Mouse (Mus musculus) liver, postnatal 0 days (tissue): ENCODE results near the gene Olfr166. TPM values are rescaled to one million over a fixed set of nuclear protein-coding genes. Genes with fewer than 3 reads are reported as not detected.
"Not testable (repeated sequence)": the region's sequence is repeated elsewhere in the genome, so short reads cannot be mapped to it uniquely, and the experiment has no call there.

ENCODE experiments used
- ATAC-seq: fragments of 200-750 bp; cut with Nextera tagmentation; 2 replicates; pipeline ENCODE4 v1.8.0; 2017; ENCODE audit warnings: mild to moderate bottlenecking, moderate library complexity
- DNase-seq: peaks from one replicate; pipeline ENCODE4 v3.0.0-alpha.2; 2016
- H3K27ac ChIP-seq: fragments of 300-500 bp; sonication (generic); 2 replicates; pipeline ENCODE4 v1.5.1; 2014; ENCODE audit warnings: antibody characterized with exemption, moderate library complexity, mild to moderate bottlenecking, low read depth
- H3K27me3 ChIP-seq: fragments of 300-500 bp; sonication (generic); 2 replicates; pipeline ENCODE4 v1.6.1; 2014; ENCODE audit warnings: low read length, control low read depth, mixed read lengths; ENCODE audit not compliant: insufficient read depth
- H3K36me3 ChIP-seq: fragments of 300-500 bp; sonication (generic); replicated peaks from 2 replicates; pipeline ENCODE4 v1.6.1; 2014; ENCODE audit warnings: mild to moderate bottlenecking, control low read depth, low read length, moderate library complexity, mixed read lengths; ENCODE audit not compliant: insufficient read depth
- H3K4me1 ChIP-seq: fragments of 300-500 bp; sonication (generic); 2 replicates; pipeline ENCODE4 v1.6.1; 2014; ENCODE audit warnings: antibody characterized with exemption, mild to moderate bottlenecking, control low read depth; ENCODE audit not compliant: insufficient read depth
- H3K4me2 ChIP-seq: fragments of 300-500 bp; sonication (generic); 2 replicates; pipeline ENCODE4 v1.6.1; 2014; ENCODE audit warnings: low read depth, mild to moderate bottlenecking, low read length, moderate library complexity, mixed read lengths
- H3K4me3 ChIP-seq: fragments of 300-500 bp; sonication (generic); 2 replicates; pipeline ENCODE4 v1.5.1; 2014; ENCODE audit warnings: low read depth, low read length
- H3K9ac ChIP-seq: fragments of 300-500 bp; sonication (generic); replicated peaks from 2 replicates; pipeline ENCODE4 v1.6.1; 2014; ENCODE audit warnings: mild to moderate bottlenecking, moderate library complexity
- H3K9me3 ChIP-seq: fragments of 300-500 bp; sonication (generic); 2 replicates; pipeline ENCODE4 v1.6.1; 2016; ENCODE audit warnings: mild to moderate bottlenecking, control low read depth, low read length, mixed read lengths
- CTCF ChIP-seq: sonication (generic); IDR thresholded peaks from 2 replicates; pipeline ENCODE4 v1.5.1; 2016; ENCODE audit warnings: antibody characterized with exemption, low read depth
- EP300 ChIP-seq: IDR thresholded peaks from 2 replicates; pipeline ENCODE4 v1.6.1; 2016; ENCODE audit warnings: antibody characterized with exemption, low read depth, mild to moderate bottlenecking
- WGBS: fragments of 180-500 bp; shearing (Covaris S2); extraction: QIAGEN DNeasy Blood & Tissue Kit; methylation state at CpG from one replicate; pipeline ENCODE4 v1.1.7; 2014; ENCODE audit not compliant: insufficient replicate concordance; 5-methylcytosine and 5-hydroxymethylcytosine counted together
- polyA plus RNA-seq: library from polyadenylated mRNA; unstranded; fragments of >200 nt; fragmentation: Nextera tagmentation; extraction: Ambion mirVana; gene quantifications from 2 replicates; pipeline ENCODE4 v1.2.1, GENCODE M21; 2015

The Olfr166 gene
- not detected in 2 replicates for polyA plus RNA-seq

- no peak within 1 kb of the TSS for H3K27ac ChIP-seq
- H3K27me3 ChIP-seq = no peaks in the 10 kb centered on the region
- ATAC-seq (no peak), DNase-seq (no peak)
- TF ChIP-seq CTCF = no peak
- TF ChIP-seq EP300 = no peak
- H3K9me3 ChIP-seq = no peaks in the 10 kb centered on the region
- H3K4me1 ChIP-seq = no peaks in the 10 kb centered on the region
- H3K36me3 ChIP-seq = no peaks in the 10 kb centered on the region
- H3K9ac ChIP-seq = no peak within 1 kb of the TSS
- no peak within 1 kb of the TSS for H3K4me2 ChIP-seq
- no peak within 1 kb of the TSS for H3K4me3 ChIP-seq
Observed at GRCm38 (mm10) chr16:19483394-19483793, at the start of gene Olfr166. Olfr166 (plus strand) TSS chr16:19483694.

- H3K4me1 ChIP-seq, H3K4me3 ChIP-seq, H3K9ac ChIP-seq, DNase-seq, H3K36me3 ChIP-seq, H3K4me2 ChIP-seq, H3K9me3 ChIP-seq, H3K27me3 ChIP-seq, H3K27ac ChIP-seq, ATAC-seq: not testable (repeated sequence)
- 67% methylated on average over 4 of the region's 4 CpGs for WGBS
Observed at GRCm38 (mm10) chr16:19458741-19459140, 24.8 kb upstream of the Olfr166 start.

- H3K4me1 ChIP-seq = no peaks in the 10 kb centered on the region
- H3K4me2 ChIP-seq = no peak overlapping the region
- H3K9me3 ChIP-seq = no peaks in the 10 kb centered on the region
- H3K9ac ChIP-seq = no peak overlapping the region
- ATAC-seq (no peak), DNase-seq (no peak)
- H3K27ac ChIP-seq = no peak overlapping the region
- H3K4me3 ChIP-seq = no peak overlapping the region
- WGBS = 67% methylated on average over 1 of the region's 1 CpGs
- no peaks in the 10 kb centered on the region for H3K36me3 ChIP-seq
- H3K27me3 ChIP-seq = no peaks in the 10 kb centered on the region
- no peak for TF ChIP-seq EP300
- no peak for TF ChIP-seq CTCF
Observed at GRCm38 (mm10) chr16:19464365-19464764, 19.1 kb upstream of the Olfr166 start.

- H3K36me3 ChIP-seq = no peaks in the 10 kb centered on the region
- H3K4me2 ChIP-seq = no peak within 1 kb of the TSS
- DNase-seq = no peak
- 67% methylated on average over 2 of the region's 2 CpGs for WGBS
- no peak within 1 kb of the TSS for H3K9ac ChIP-seq
- no peaks in the 10 kb centered on the region for H3K4me1 ChIP-seq
- H3K27me3 ChIP-seq = no peaks in the 10 kb centered on the region
- H3K27ac ChIP-seq = no peak within 1 kb of the TSS
- no peak within 1 kb of the TSS for H3K4me3 ChIP-seq
- ATAC-seq = no peak
- H3K9me3 ChIP-seq = no peaks in the 10 kb centered on the region
- TF ChIP-seq EP300 = no peak
- no peak for TF ChIP-seq CTCF
Observed at GRCm38 (mm10) chr16:19522166-19522565, 38.7 kb downstream of the Olfr166 start, which contains the start of gene Olfr167. Olfr167 (minus strand) TSS chr16:19522266.

- Histone ChIP-seq H3K4me1 (no peaks in the 10 kb centered on the region), H3K9me3 (no peaks in the 10 kb centered on the region), H3K27ac (no peak within 1 kb of the TSS), H3K36me3 (no peaks in the 10 kb centered on the region), H3K27me3 (no peaks in the 10 kb centered on the region), H3K4me2 (no peak within 1 kb of the TSS), H3K4me3 (no peak within 1 kb of the TSS), H3K9ac (no peak within 1 kb of the TSS)
- no peak for DNase-seq
- no peak for ATAC-seq
- TF ChIP-seq EP300 (no peak), CTCF (no peak)
Observed at GRCm38 (mm10) chr16:19535455-19535854, 52.0 kb downstream of the Olfr166 start, which contains the start of gene Olfr168. Olfr168 (minus strand) TSS chr16:19535555.

Other genes starting within 250 kb of the Olfr166 start
- 0.07 TPM in 1 of 2 replicates, not detected in the other for gene Olfr164, start 169.6 kb upstream of the Olfr166 start, polyA plus RNA-seq
- gene Olfr165, start 60.6 kb upstream of the Olfr166 start, polyA plus RNA-seq = not detected in 2 replicates
- gene Olfr167, start 38.6 kb downstream of the Olfr166 start, polyA plus RNA-seq = not detected in 2 replicates
- gene Olfr168, start 51.9 kb downstream of the Olfr166 start, polyA plus RNA-seq = not detected in 2 replicates
- not detected in 2 replicates for gene Olfr169, start 88.1 kb downstream of the Olfr166 start, polyA plus RNA-seq
- gene Olfr170, start 128.2 kb downstream of the Olfr166 start, polyA plus RNA-seq = not detected in 2 replicates
- gene Olfr171, start 146.2 kb downstream of the Olfr166 start, polyA plus RNA-seq = not detected in 2 replicates
- gene Lamp3, start 222.7 kb downstream of the Olfr166 start, polyA plus RNA-seq = not detected in 2 replicates